Mouse (Mus musculus) gastrocnemius, postnatal 4 days (tissue): ENCODE measurements at regions not wholly inside any gene's neighbourhood (a gene's known extent, or its start where the extent isn't known, plus 50 kb on each side); places are given as distances from the start of the nearest gene placed in this dataset.
A peak's percentile ranks its signal among the peaks of the same experiment; 100 is the strongest.

Experiments
- DNase-seq, 2 experiments: peaks; one replicate each; pipeline ENCODE4 v3.0.0; 2021 to 2022; ENCODE audit warnings: low spot score in 2 of 2, mixed read lengths in 2 of 2

DNA sequence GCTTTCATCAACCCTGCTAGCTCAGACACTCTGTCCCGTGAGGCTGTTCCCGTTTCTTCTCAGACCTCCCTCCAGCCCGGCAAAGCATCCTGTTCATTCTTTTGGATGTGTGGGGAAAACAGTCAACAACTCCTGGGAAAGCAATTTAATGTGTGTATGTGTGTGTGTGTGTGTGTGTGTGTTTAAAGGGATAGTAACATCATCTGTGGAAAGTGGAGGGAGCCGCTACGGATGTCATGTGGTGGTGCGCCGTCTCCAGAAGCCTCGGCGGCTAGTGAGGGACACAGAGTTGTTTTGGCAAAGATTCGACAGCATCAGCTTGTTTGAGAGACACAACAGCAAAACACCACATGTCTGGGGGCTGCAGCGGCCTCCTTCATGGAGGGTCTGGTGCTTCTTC lies 200.2 kb downstream of the Gadd45g start:
- peak in 1 of 2 experiments; percentile 27 for DNase-seq

DNA sequence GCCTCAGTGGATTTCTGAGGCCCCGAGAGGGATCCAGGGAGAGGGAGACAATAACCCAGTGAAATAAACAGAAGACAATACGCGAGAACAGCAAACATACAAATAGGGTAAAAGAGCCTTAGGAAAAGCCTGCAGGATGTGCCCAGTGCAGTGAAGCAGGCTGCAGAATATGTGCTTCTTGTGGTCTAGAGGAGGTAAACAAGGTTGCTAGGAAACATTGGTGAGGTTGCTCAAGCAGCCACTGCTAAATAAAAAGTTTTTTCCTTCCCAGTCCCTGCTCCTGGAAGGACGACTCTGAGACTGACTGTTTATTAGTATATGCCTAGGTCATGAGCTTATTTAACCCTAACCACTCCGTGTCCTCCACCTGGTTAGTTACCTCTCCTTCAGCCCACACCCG lies 201.5 kb downstream of the Gadd45g start:
- DNase-seq: no peak

DNA sequence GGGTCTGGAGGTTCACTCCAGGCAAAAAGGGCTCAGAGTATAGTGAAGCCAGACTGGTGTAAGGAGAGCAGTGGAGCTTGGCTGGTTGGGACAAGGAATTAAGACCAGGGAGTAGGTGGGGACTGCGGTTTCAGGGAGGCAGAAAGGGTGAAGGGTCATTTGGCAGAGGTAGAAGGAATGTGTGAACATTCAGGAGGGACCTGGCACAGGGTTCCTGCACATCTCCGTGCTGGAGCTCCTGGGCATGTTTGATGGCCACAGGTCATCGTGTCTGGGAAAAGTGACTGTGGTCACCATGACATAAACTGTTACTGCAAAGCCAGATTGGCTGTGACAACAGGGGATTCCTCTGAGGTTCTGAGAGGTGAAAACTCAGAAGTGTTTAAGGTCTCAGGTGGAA lies 202.3 kb downstream of the Gadd45g start:
- DNase-seq: no peak

DNA sequence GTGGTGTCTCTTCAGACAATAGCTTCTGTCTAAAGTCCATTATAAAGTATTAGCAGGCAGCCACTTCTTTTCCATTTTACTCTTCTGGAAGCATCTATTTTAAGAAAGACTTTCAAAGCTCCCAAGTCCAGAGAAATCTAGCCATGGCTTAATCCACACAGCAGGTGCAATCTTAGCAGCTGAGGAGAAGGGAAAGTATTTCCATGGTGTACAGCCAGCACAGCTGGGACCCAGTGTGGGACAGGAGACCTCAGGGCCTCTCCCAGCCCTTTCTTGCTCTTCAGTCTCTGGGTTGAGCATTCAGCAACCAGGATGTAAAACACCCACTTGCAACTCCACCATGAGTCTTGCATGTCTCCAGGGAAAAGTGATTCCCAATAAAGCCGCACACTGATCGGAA lies 202.8 kb downstream of the Gadd45g start:
- DNase-seq: no peak

DNA sequence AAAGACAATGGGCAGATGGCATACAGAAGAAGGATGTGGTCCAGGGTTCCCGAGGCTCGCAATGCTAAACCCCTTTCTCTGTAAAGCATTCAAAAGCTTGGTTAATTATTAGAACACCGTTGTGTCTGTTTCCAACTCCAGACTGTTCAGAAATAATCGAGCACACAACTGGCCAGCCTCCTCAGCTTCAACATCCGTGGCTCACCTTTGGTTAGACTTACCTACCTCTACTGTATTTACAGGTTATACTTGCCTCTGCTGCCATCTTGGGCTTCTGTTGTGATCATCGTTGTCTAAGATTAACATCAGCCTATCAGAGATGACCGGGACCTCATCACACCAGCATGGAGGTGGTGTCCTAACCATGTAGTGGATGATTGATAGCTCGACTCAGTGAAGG lies 209.3 kb downstream of the Gadd45g start:
- DNase-seq: no peak

DNA sequence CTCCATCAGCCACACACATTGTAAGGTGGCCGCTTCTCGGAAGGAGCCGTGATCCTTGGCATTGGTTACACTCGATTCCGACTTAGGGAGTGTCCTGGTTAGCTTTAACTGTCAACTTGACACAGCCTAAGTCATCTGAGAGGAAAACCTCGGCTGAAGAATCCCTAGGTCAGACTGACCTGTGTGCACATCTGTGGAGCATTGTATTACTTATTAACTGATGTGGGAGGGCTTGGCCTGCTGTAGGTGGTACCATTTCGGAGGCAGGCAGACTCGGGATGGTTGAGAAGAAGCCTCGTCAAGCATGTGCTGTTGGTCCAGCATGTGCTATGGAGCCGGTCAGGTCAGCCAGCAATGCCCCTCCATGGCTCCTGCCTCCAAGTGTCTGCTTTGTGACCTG lies 211.0 kb downstream of the Gadd45g start:
- no peak for DNase-seq

DNA sequence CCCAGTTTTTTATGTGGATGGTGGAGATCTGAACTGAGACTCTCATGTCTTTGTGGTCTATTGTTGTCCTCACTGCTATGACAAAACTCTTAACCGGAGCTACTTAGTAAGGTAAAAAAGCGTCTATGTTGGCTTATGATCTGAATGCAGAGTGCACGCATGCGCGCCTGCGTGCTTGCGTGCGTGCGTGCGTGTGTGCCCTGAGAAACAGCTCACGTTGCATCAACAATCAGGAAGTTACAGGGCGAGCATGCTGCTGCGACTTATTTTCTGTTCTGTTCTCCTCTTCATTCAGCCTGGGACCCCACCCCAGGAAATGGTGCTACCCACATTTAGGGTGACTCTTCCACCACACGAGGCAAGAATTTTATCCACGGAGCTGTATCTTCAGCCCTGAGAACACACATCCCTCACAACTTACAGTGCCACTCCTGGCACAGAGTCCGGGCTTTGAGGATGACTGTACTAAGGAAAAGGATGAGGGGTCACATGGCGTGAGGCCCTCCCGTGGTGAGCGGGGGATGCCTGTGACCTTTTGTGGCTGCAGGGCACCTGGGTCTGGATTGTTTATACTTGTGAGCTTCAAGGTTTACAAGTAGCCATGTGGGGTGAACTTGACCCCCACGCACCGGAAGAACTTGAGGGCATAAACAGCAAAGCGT lies 213.4 kb downstream of the Gadd45g start:
- no peak for DNase-seq

DNA sequence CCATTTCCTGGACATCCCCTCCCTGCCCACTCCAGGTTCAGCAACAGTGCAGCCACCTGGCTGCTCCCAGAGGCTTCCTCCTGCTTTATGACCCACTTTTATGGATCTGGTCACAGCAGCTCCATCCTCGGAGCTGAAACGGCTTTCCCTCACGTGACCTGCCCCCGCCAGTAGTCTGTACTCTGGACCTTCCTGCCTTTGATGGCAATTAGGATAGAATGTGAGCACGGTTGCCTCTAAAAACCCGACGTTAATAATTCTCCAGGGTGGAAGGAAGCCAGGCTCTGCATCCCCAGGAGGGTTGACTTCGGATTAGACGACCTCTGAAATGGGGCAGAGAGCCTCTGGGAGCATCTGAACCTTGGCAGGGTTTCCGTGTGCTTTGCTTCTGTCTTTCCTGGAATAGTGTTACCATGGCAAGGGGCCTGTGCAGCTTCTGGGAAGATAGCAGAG lies 214.0 kb downstream of the Gadd45g start:
- no peak for DNase-seq

DNA sequence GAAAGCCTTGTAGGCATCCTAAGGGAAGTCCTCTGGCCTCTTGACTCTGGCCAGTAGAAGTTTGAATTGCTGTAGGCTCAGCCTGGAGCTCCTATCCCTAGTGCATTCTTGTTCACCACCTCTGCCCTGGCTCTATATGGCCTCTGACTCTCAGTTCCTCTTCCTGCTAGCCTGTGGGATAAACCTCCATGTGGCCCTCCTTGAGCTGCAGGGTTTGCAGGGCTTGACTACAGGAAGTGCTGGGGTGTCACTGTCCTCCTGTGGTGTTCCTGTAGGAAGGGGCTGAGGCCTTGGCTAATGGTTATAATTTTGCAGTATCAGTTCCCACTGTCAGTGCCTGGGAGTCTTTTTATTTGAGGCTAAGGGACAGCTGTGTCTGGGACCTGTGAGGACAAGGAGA lies 215.0 kb downstream of the Gadd45g start:
- no peak for DNase-seq

DNA sequence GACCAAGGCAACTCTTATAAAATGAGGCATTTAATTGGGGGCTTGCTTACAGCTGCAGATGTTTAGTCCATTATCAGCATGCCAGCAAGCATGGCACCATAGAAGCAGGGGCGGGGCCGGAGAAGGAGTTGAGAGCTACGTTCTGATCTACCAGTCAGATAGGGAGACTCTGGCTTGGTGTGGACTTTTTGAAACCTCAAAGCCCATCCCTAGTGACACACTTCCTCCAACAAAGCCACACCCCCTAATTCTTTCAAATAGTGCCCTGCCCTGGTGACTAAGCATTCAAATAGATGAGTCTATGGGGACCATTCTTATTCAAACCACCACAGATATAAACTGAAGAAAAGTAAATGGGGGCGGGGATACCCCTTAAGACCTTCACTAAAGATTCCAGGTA lies 215.4 kb downstream of the Gadd45g start:
- DNase-seq: no peak

DNA sequence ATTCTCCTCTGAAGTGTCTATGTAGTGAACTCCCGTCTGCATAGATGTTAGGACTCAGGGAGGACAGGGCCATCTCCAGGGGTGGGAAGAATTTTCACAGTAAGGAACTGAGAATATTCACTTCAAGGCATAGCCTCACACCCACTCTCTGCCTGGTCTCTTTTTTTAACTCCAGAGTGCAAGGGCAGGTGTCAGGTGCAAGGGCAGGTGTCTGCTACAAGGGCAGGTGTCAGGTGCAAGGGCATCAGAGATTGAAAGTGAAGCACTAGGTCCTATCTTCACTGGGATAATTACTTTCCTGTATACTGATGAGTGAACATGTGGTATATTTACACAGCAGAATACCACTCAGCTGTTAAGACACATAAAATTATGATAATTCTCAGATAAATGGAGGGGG lies 216.1 kb downstream of the Gadd45g start:
- no peak for DNase-seq

DNA sequence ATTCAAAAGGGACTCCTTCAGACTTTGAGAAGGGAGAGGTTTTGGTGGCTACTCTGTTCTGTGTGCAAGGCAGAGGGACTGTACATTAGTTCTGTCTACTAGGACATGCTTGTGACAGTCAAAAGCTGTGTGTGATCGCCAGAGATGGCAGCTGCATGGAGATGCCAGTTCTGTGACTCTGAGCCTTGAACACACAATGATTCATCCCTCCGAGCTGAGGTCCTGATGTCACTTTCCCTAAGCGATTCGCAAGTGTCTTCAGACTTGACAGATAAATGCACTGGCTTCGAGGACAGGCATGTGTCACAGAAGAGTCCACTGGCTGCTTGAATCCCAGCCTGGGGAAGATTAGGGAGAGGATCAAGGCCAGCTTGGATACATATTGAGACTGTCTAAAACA lies 218.8 kb downstream of the Gadd45g start:
- DNase-seq: no peak

DNA sequence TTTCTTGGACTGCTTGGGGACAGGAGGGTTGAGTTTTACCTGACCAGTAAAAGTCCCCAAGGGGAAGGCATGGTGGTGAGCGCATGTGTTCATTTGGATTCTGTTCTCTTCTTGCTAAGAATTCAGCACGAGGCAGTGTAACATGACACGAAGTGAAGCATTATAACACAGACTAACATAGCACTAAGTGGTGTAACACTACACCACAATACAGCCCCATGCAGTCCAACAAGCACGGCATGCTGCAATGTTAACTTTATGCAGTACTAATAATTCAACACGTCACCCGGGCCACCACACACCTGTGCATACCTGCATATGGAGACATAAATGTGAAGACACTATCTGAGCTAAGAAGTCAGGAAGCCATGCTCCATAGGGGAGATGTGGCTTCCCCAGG lies 219.2 kb downstream of the Gadd45g start:
- DNase-seq: no peak

DNA sequence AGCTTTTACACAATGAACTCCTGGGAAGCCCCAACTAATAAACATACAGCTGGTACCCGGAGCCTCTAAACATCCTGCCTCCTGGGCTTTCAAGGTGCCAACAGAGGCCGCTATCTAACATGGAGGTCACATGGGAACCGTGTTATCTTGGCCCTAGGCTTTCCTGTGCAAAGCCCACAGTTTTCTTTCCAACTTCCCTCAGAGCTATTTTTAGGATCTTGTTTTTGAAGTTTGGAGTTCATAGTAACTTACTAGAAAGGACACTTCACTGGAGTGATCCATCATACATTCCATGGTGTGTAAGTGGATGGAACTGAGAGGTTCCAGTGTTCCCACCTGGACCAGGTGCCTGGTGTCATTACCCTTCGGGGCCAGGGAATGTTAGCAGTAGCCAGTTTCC lies 220.6 kb downstream of the Gadd45g start:
- DNase-seq: no peak

DNA sequence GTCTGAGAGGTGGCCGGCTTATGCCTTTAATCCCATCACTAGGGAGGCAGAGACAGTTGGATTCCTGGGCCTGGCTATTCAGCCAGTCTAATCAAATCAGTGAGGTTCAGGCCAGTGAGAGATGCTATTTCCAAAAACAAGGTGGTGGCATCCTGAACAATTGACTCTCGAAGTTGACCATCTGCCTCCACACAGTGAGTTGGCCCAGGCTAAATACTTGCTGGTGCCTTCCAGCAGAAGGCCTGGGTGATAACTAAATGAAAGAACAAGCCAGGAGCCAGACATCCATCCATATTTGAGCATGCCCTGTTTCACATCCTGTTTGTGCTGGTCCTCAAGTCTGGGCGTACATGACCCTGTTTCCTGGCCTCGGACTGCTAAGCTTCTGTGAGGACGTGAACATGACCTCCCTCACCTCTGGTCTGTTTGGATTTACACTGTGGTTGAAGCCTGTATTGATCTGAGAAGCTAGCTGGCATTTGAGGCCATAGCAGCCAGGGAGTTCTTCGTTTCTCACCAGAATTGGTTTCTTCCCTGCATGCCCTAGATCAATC lies 222.5 kb downstream of the Gadd45g start:
- DNase-seq: no peak

DNA sequence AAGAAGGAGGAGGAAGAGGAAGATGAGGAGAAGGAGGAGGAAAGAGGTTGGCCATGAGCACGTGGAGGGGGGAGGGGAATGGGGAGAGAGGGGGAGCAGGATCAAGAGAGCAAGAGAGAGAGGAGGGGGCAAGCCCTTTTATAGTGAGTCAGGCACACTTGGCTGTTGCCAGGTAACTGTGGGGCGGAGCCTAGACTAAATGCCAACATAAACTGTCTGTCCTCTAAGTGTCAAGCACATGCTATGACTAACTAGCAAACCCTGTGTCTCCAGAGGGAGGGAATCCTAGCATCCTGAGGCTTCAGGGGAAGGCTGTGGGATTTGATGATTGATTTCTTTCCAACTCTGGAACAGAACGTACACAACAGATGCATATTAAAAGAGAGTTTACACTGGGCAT lies 223.2 kb downstream of the Gadd45g start:
- DNase-seq: no peak

DNA sequence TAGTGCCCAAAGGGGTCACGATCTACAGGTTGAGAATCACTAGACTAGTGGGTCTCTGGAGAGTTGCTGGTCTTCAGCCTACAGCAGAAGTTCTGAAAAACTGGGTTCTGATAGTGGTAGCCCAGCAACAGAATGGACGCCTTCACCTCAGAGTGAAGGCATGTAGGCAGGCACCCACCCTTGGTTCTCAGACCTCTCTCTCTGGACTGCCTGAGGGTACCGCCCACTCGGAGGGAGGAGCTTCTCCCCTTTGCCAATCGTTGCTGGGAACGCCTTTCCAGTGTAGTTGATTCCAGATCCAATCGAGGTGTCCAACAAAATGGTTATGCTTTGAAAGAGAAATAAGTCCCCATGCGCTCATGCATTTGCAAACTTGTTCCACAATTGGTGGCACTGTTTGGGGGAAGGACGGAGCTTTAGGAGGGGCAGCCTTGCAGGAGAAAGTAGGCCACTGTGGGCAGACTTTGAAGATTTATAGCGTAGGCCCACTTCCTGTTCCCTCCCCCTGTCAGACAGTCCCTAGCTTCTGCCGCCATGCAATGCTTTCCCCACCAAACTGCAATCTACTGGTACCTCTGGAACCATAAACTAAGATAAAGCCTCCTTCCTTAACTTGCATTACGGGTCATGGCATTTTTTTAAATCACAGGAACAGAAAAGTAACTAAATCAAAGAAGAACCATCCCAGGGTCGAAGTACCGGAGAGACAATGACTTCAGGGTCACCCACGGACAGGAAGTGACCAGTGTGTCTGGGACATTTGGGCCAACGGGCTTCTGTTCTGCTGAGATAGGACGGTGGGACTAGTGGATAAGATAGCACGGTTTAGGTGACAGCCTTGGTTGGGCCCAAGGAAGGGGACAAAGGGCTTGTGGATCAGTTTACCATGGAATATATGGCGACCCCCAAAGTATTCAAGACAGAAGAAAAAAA lies 224.5 kb downstream of the Gadd45g start:
- no peak for DNase-seq

DNA sequence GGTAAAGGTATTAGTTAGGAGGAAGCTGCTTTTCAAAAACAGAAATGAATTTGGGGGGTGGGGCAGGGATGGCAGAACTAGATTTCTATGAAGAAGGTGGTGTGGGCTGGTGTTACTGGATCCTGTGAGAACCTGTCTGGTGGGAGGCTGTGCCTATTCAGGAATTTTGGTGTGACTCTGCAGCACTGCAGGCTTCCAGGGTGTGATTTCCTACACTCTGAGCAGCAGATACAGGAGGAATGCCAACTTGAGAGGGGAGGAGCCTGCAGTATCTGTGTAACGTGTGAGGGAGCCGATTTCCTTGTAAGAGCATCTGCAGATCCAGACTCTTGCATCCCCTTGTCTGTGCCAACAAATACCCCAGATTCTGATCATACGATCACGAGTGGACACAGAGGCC lies 231.1 kb downstream of the Gadd45g start:
- no peak for DNase-seq

DNA sequence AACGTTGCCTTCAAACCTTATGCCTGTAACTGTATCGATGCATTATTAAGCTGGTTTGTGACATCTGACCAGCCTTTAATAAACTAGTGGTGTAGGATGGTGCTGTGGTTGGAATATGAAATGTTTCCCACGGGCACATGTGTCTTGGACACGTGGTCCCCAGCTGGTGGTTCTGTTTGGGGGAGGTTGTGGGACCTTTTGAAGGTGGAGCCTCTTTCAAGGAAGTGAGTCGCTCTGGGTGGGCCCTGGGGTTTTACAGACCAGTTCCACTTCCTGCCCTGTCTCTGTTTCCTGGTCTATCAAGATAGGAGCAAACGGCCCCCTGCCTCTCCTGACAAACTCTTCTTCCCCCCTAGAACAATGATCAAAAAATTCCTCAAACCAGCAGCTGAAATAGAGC lies 232.1 kb downstream of the Gadd45g start:
- DNase-seq: no peak

DNA sequence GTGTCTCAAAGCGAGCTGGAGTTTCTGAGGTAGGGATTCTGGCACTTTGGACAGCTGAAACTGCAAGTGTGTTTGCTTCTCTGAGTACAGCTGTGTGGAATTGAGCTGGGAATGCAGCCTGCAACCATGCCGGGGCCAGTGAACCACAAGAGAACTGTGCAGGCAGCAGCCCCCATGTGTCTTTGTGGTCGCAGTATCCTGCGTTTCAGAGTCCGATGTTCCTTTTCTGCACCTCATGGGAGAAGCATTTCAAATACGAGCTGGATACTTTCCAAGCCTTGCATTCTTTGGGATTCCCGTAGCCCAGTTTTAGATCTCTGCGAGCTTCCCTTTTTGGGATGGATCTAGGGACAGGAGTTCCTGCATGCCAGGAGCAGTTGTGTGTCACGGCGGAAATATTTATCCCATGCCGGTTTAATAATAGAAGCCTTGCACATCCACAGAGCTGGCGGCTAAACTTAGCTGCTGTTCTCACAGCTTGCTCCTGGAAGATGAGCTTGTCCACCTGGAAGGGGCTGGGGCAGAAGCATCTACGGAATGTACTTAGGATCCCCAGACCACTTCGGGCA lies 233.3 kb downstream of the Gadd45g start:
- peak in 1 of 2 experiments; percentile 50 for DNase-seq

DNA sequence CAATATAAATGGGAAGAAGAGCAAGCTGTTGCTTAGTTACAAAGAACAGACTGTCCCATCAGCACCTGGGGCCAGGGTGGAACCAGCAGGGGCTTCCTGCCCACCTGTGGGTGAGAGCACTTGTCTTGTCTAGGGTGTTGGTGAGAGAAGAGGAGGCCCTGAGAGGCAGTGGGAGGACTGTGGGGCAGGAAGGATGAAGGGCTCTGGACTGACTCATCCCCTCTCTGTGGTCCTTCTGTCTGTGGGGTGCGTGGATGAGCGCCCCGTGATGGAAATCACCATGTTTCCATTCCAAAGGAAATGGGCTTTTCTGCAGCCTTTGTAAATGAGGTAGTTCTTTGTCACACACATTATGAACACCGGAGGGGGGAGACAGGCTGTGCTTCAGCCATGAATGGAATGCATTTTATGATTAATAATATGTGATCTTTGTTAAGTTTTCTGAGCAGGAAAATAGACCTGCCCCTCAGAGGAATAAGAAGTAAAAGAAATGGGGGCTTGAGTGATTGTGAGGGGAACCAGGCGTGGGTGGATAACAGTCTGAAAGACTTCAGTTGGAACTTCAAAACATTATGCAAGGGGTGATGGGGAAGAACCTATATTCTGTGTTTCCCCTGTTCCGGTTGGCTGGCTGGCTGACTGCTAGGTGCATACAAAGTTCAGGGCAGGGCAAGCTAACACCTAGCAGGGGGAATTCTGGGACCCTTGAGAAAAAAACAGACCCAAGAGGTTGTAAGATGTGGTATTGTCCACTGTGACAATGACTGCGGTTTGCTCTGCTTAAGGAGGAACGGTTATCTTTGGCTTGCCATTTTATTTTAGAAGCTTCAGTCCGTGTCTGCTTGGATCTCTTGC lies 237.3 kb downstream of the Gadd45g start:
- DNase-seq: no peak
